Comparison of ENCODE assay signal across 9 mouse cellular contexts in the genomic region with DNA sequence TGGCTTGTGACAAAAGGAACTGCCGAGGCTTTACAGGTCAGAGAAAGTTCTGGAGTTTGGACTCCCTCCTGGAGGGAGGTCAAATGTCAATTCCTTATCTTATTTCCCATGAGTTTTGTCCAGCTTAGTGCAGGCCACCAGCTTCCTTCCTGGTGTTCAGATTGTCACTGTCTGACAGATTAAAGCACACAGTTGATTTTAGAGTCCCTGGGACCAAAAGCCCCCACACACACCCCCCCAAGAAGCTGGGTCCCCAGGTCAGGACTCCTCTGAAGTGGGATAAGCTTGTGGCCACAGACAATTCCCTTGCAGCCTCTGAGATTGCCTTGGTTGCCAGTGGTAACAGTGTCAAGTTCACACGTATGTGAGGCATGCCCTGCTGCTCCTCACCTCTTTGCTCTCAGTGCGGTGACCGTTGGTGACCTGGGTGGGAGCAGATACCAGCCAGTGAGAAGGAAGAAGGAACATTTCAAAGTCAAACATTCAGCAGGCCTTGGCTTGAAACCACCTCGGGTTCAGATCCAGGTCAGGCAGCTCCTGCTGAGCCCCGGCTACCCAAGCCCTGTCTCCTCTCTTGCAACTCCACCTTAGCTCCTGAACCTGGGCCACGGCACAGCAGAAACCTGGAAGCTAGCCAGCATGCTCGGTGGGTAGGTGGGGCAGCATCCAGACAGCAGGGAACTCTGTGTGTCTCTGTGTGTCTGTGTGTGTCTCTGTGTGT.
DNase-seq lines count a peak whose midpoint lies in the region; TF ChIP-seq lines count a peak whose summit lies in the region.
"Had no signal": no experiment of that assay in that cellular context is flagged by ENCODE, and none has a peak within 500 bp of the region (broad histone marks: within the 10 kb centered on the region; RNA-seq: fewer than 3 reads in every experiment).

No protein-coding gene starts in this region.

- 0 out of 2 replicates have a peak, but pooled peaks cover 5% of the 10 kb centered on the region for H3K27me3 ChIP-seq in E14TG2a.4 (ENCODE audit: insufficient read depth, low read length)
- peaks cover 5% of the 10 kb centered on the region; the same call in 1 of the 2 replicates for H3K27me3 ChIP-seq in heart, embryonic 10.5 days (ENCODE audit: insufficient read depth, poor library complexity, severe bottlenecking)
- H3K27me3 ChIP-seq in forebrain, embryonic 10.5 days (ENCODE audit: poor library complexity, severe bottlenecking), result 0 out of 2 replicates have a peak, but pooled peaks cover 5% of the 10 kb centered on the region
- H3K27me3 ChIP-seq: heart, embryonic 15.5 days had no signal

- peaks cover 36% of the 10 kb centered on the region for H3K4me1 ChIP-seq in E14TG2a.4 (replicated peaks; ENCODE audit: low read depth, low read length)
- peaks cover 15% of the 10 kb centered on the region for H3K4me1 ChIP-seq in heart, embryonic 10.5 days
- peaks cover 13% of the 10 kb centered on the region for H3K4me1 ChIP-seq in forebrain, embryonic 10.5 days

- DNase-seq in ZHBTc4 (ENCODE audit: low read depth, low spot score) (peak; percentile 46), MN1 (ENCODE audit: low spot score) (no peak)
- no peak for DNase-seq in heart, embryonic 10.5 days (ENCODE audit: low spot score)
- DNase-seq in kidney, postnatal 25 days, result peak; percentile 86 to 95
- DNase-seq in forebrain, embryonic 10.5 days (ENCODE audit: extremely low spot score, low spot score), result no peak
- DNase-seq in frontal cortex, postnatal 36 days (ENCODE audit: low spot score in 2 of 2), result no peak
- no peak for DNase-seq in gastrocnemius, postnatal 4 days (ENCODE audit: low spot score in 2 of 2)

- peak overlapping the region; percentile 47; the same call in 1 of the 2 replicates for H3K27ac ChIP-seq in heart, embryonic 10.5 days
- H3K27ac ChIP-seq in forebrain, embryonic 10.5 days, result no peak overlapping the region
- H3K27ac ChIP-seq: heart, embryonic 15.5 days had no signal

- no peak for TF ChIP-seq CTCF in E14TG2a.4 (conservative IDR thresholded peaks at IDR 0.05; ENCODE audit: low read length)

- H3K36me3 ChIP-seq in E14TG2a.4 (ENCODE audit: insufficient read depth, low read length), result no peaks in the 10 kb centered on the region
- no peaks in the 10 kb centered on the region for H3K36me3 ChIP-seq in heart, embryonic 10.5 days
- H3K36me3 ChIP-seq in forebrain, embryonic 10.5 days (replicated peaks), result no peaks in the 10 kb centered on the region
- H3K36me3 ChIP-seq: heart, embryonic 15.5 days had no signal

- H3K9me3 ChIP-seq in E14TG2a.4 (ENCODE audit: low read length), result no peaks in the 10 kb centered on the region
- H3K9me3 ChIP-seq in heart, embryonic 10.5 days, result no peaks in the 10 kb centered on the region
- H3K9me3 ChIP-seq in forebrain, embryonic 10.5 days, result no peaks in the 10 kb centered on the region
- H3K9me3 ChIP-seq: heart, embryonic 15.5 days had no signal

- 26% methylated on average over 8 of the region's 8 CpGs for WGBS in heart, embryonic 10.5 days
- 72% methylated on average over 8 of the region's 8 CpGs for WGBS in forebrain, embryonic 10.5 days

- 0 out of 2 replicates have a peak overlapping the region, but pooled peaks have one; percentile 17 for H3K4me3 ChIP-seq in E14TG2a.4 (replicated peaks; ENCODE audit: low read length)
- H3K4me3 ChIP-seq in heart, embryonic 10.5 days, result no peak overlapping the region
- no peak overlapping the region for H3K4me3 ChIP-seq in forebrain, embryonic 10.5 days
- H3K4me3 ChIP-seq: heart, embryonic 15.5 days had no signal

Comparison
In these comparisons a context has a peak if more than half of its experiments do, and no peak if none do; other contexts are left out.
1. DNase-seq: peak in ZHBTc4 (single experiment) and kidney, postnatal 25 days (2 of 2); none in heart, embryonic 10.5 days (single experiment), forebrain, embryonic 10.5 days (single experiment), frontal cortex, postnatal 36 days (0 of 2), MN1 (single experiment) and gastrocnemius, postnatal 4 days (0 of 2).